Mouse (Mus musculus) MEL (cell line): ENCODE data around the gene Cnpy3. TPM values are rescaled to one million over a fixed set of nuclear protein-coding genes. Genes with fewer than 3 reads are reported as not detected.

Experiments used
- DNase-seq: peaks from one replicate; pipeline ENCODE4 v3.0.0; 2011; ENCODE audit warnings: low read depth, low spot score
- H3K27ac ChIP-seq: 2 replicates; pipeline ENCODE4 v1.5.1; 2012; ENCODE audit warnings: low read depth, mild to moderate bottlenecking, control low read depth, low read length, moderate library complexity; ENCODE audit not compliant: control insufficient read depth
- H3K27me3 ChIP-seq, 2 experiments: fragments of 150-350 bp in 1 of 2; sonication (generic) in 1 of 2; 2 replicates each; pipeline ENCODE4 v1.6.1; 2012; ENCODE audit warnings: low read length in 2 of 2, mild to moderate bottlenecking in 2 of 2, improper control_type of control experiment in 1 of 2, moderate library complexity in 1 of 2; ENCODE audit not compliant: insufficient read depth in 2 of 2, control insufficient read depth in 1 of 2
- H3K36me3 ChIP-seq, 2 experiments: 2 replicates each; pipeline ENCODE4 v1.6.1; 2012 to 2014; ENCODE audit warnings: low read length in 2 of 2, improper control_type of control experiment in 1 of 2, inconsistent platforms in 1 of 2, mild to moderate bottlenecking in 1 of 2; ENCODE audit not compliant: insufficient read depth in 2 of 2, control insufficient read depth in 1 of 2
- H3K4me1 ChIP-seq, 2 experiments: fragments of 150-350 bp in 1 of 2; sonication (generic) in 1 of 2; 2 replicates each; pipeline ENCODE4 v1.6.1; 2012; ENCODE audit warnings: low read length in 2 of 2, improper control_type of control experiment in 1 of 2, mild to moderate bottlenecking in 1 of 2; ENCODE audit not compliant: insufficient read depth in 2 of 2, control insufficient read depth in 1 of 2
- H3K4me3 ChIP-seq, 2 experiments: fragments of 150-350 bp in 1 of 2; sonication (generic) in 1 of 2; 2 replicates each; pipeline ENCODE4 v1.5.1; 2012; ENCODE audit warnings: low read depth in 2 of 2, low read length in 2 of 2, mild to moderate bottlenecking in 2 of 2, moderate library complexity in 2 of 2, control low read depth in 1 of 2, improper control_type of control experiment in 1 of 2; ENCODE audit not compliant: control insufficient read depth in 1 of 2, insufficient read depth in 1 of 2
- H3K79me2 ChIP-seq: 2 replicates; pipeline ENCODE4 v1.6.1; 2012; ENCODE audit warnings: mild to moderate bottlenecking, low read length, moderate library complexity; ENCODE audit not compliant: control insufficient read depth, poor library complexity, insufficient read depth
- H3K9ac ChIP-seq: 2 replicates; pipeline ENCODE4 v1.6.1; 2012; ENCODE audit warnings: low read depth, mild to moderate bottlenecking, control low read depth, low read length, moderate library complexity; ENCODE audit not compliant: control insufficient read depth, poor library complexity, severe bottlenecking
- H3K9me3 ChIP-seq: fragments of 150-350 bp; sonication (generic); replicated peaks from 2 replicates; pipeline ENCODE4 v1.6.1; 2012; ENCODE audit warnings: mild to moderate bottlenecking, low read length, improper control_type of control experiment, moderate library complexity; ENCODE audit not compliant: insufficient read depth
- BHLHE40 ChIP-seq: IDR thresholded peaks from 2 replicates; pipeline ENCODE4 v1.6.1; 2012; ENCODE audit warnings: low read depth, mild to moderate bottlenecking, inconsistent platforms, low read length, improper control_type of control experiment, borderline replicate concordance
- CHD1 ChIP-seq: IDR thresholded peaks from 2 replicates; pipeline ENCODE4 v1.6.1; 2012; ENCODE audit warnings: low read depth, mild to moderate bottlenecking, inconsistent platforms, low read length, improper control_type of control experiment
- CTCF ChIP-seq, 3 experiments: IDR thresholded peaks in 2 of 3; conservative IDR thresholded peaks in 1 of 3; 2 replicates each; pipeline ENCODE4 v1.5.1; 2011 to 2012; ENCODE audit warnings: low read length in 3 of 3, low read depth in 2 of 3, mild to moderate bottlenecking in 2 of 3, improper control_type of control experiment in 1 of 3, inconsistent platforms in 1 of 3, mixed read lengths in 1 of 3, moderate library complexity in 1 of 3; ENCODE audit not compliant: control insufficient read depth in 1 of 3, insufficient read depth in 1 of 3, poor library complexity in 1 of 3, severe bottlenecking in 1 of 3
- GABPA ChIP-seq: IDR thresholded peaks from 2 replicates; pipeline ENCODE4 v1.6.1; 2012; ENCODE audit warnings: low read depth, mild to moderate bottlenecking, inconsistent platforms, low read length, improper control_type of control experiment, moderate library complexity
- GATA1 ChIP-seq: IDR thresholded peaks from 2 replicates; pipeline ENCODE4 v1.6.1; 2011; ENCODE audit warnings: low read depth, low read length, improper control_type of control experiment
- HCFC1 ChIP-seq: IDR thresholded peaks from 2 replicates; pipeline ENCODE4 v1.6.1; 2012; ENCODE audit warnings: low read depth, mild to moderate bottlenecking, inconsistent platforms, low read length, improper control_type of control experiment, moderate library complexity
- MAZ ChIP-seq: IDR thresholded peaks from 2 replicates; pipeline ENCODE4 v1.6.1; 2012; ENCODE audit warnings: low read depth, mild to moderate bottlenecking, inconsistent platforms, low read length, improper control_type of control experiment
- MXI1 ChIP-seq: IDR thresholded peaks from 2 replicates; pipeline ENCODE4 v1.6.1; 2011; ENCODE audit warnings: mild to moderate bottlenecking, low read depth, low read length, improper control_type of control experiment
- MYB ChIP-seq: IDR thresholded peaks from 2 replicates; pipeline ENCODE4 v1.6.1; 2011; ENCODE audit warnings: mild to moderate bottlenecking, low read depth, low read length, improper control_type of control experiment
- POLR2A ChIP-seq, 2 experiments: IDR thresholded peaks; 2 replicates each; pipeline ENCODE4 v1.6.1; 2011 to 2012; ENCODE audit warnings: low read length in 2 of 2, mild to moderate bottlenecking in 2 of 2, control low read depth in 1 of 2, improper control_type of control experiment in 1 of 2, low read depth in 1 of 2, moderate library complexity in 1 of 2; ENCODE audit not compliant: control insufficient read depth in 1 of 2, insufficient read depth in 1 of 2, poor library complexity in 1 of 2
- POLR2AphosphoS2 ChIP-seq: IDR thresholded peaks from 2 replicates; pipeline ENCODE4 v1.6.1; 2011; ENCODE audit warnings: low read length, improper control_type of control experiment
- RAD21 ChIP-seq: IDR thresholded peaks from 2 replicates; pipeline ENCODE4 v1.6.1; 2011; ENCODE audit warnings: mild to moderate bottlenecking, low read depth, low read length, improper control_type of control experiment
- RCOR1 ChIP-seq: IDR thresholded peaks from 2 replicates; pipeline ENCODE4 v1.6.1; 2012; ENCODE audit warnings: low read depth, mild to moderate bottlenecking, inconsistent platforms, low read length, improper control_type of control experiment
- SMC3 ChIP-seq: IDR thresholded peaks from 2 replicates; pipeline ENCODE4 v1.6.1; 2011; ENCODE audit warnings: low read depth, low read length, improper control_type of control experiment
- TBP ChIP-seq: IDR thresholded peaks from 2 replicates; pipeline ENCODE4 v1.8.0; 2011; ENCODE audit warnings: low read depth, low read length, improper control_type of control experiment
- ZNF384 ChIP-seq: IDR thresholded peaks from 2 replicates; pipeline ENCODE4 v1.6.1; 2012; ENCODE audit warnings: low read depth, mild to moderate bottlenecking, inconsistent platforms, low read length, improper control_type of control experiment
- polyA plus RNA-seq, 2 experiments: library from polyadenylated mRNA; stranded (reverse) in 1 of 2; unstranded in 1 of 2; fragments of >175 nt in 1 of 2; fragments of >200 nt in 1 of 2; gene quantifications; 2 replicates each; pipeline versions ENCODE4 v1.2.1 to v1.2.4; 2012; ENCODE audit warnings: low replicate concordance in 2 of 2, low read depth in 1 of 2; ENCODE audit not compliant: insufficient read length in 2 of 2, insufficient read depth in 1 of 2, missing spikeins in 1 of 2
- total RNA-seq: library from RNA; depleted of rRNA; stranded (reverse); fragments of 300-350 nt; gene quantifications from 2 replicates; pipeline ENCODE4 v1.2.3, GENCODE M21; 2012

The Cnpy3 gene
- total and polyA plus RNA-seq, 3 experiments: 61.4 to 90.2 TPM; not detected in 1

DNA sequence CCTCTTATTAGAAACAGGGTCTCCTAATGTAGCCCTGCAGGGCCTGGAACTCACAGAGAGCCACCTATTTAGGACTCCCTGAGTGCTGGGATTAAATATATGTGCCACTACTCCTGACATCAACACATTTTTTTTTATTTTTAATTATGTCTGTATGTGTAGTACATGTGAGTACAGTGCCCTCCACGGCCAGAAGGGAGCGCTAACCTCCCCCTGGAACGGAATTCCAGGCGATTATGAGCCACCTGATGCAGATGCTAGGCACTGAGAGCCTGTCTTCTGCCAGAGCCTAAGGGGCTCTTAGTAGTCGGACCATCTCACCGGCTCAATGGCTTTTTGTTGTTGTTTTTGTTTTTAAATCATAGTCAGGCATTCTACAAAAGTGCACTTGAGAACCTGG lies 24.0 kb downstream of the Cnpy3 start:
- DNase-seq: peak; percentile 41
- Histone ChIP-seq H3K9me3 (no peaks in the 10 kb centered on the region), H3K27ac (no peak overlapping the region), H3K36me3 (no peaks in the 10 kb centered on the region), H3K27me3 (no peaks in the 10 kb centered on the region), H3K9ac (no peak overlapping the region), H3K4me3 (no peak overlapping the region), H3K79me2 (no peaks in the 10 kb centered on the region), H3K4me1 (no peaks in the 10 kb centered on the region)
- TF ChIP-seq ZNF384: peak; percentile 58; the same call in 1 of the 2 replicates
- TF ChIP-seq SMC3: peak; percentile 55
- TF ChIP-seq MXI1: no peak
- TF ChIP-seq CTCF (IDR thresholded peaks at IDR 0.05 in 2 of 3, conservative IDR thresholded peaks at IDR 0.05 in 1 of 3; ENCODE audit: control insufficient read depth in 1 of 3, insufficient read depth in 1 of 3, low read depth in 2 of 3, low read length in 3 of 3, poor library complexity in 1 of 3, severe bottlenecking in 1 of 3): peak; percentile 54 to 59 (median 54)
- peak; percentile 31 for TF ChIP-seq RAD21
- TF ChIP-seq POLR2A (IDR thresholded peaks at IDR 0.05; ENCODE audit: control insufficient read depth in 1 of 2, insufficient read depth in 1 of 2, low read depth in 1 of 2, low read length in 2 of 2, poor library complexity in 1 of 2): no peak

DNA sequence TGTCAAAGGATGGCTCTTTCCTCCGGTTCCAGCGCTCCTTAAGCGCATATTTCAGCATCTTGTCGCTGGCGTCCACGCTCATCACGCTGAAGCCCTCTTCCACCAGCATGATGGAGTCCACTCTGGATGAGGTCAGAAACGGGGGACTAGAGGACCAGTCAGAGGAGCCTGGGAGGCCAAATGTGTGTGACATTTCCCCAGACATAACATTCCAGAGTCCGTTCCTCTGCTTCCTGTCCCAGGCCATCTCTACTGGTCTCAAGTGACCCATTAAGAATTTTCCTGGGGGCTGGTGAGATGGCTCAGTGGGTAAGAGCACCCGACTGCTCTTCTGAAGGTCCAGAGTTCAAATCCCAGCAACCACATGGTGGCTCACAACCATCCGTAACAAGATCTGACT lies 24.7 kb downstream of the Cnpy3 start:
- no peaks in the 10 kb centered on the region for H3K27me3 ChIP-seq
- no peak for TF ChIP-seq POLR2AphosphoS2
- 0 out of 2 replicates have a peak, but pooled peaks have one; percentile 62 for TF ChIP-seq TBP
- no peak overlapping the region for H3K9ac ChIP-seq

DNA sequence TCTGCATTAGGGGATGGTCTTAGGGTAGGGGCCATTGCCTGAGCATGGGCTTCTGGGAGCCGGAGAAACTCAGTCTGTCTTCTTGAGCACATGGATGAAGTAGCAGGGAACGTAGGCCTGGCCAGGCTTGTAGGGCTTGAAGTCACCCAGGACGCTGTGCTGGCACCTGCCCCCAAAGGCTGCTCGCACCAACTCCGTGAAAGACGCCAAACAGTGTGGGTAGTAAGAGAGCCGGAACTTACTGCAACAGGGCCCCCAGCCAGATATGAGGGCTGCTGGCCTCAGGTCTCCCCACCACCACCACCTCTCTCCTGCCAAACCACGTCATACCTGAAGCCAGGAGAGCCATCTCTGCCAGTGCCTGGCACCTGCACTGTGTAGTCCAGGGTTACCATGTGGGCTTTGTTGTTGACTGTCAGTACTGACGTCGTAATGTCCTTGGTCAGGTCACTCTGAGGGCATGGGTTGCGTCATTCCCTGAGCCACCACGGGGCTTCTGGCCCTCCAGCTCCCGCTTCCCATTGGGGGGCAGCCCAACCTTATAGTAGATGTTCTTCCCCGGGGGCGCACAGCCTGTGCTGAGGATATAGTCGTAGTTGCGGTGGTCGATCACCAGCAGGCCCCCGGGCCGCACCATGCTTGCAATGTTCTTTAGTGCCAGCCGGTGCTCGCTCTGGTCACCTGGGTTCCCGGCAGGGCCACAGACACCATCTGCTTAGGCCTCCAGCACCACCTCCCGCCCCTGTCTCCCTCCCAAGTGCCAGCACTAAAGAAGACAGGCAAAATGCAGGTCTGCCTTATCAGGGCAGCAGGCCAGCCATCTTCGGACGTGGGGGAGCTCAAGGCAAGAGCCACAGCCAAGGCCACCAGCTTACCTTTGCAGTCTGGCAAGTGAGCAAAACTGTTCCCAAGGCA lies 26.0 kb downstream of the Cnpy3 start:
- DNase-seq: no peak
- no peaks in the 10 kb centered on the region for H3K9me3 ChIP-seq
- H3K4me1 ChIP-seq: no peaks in the 10 kb centered on the region
- TF ChIP-seq HCFC1 (no peak), MXI1 (no peak), RAD21 (no peak), RCOR1 (no peak), MYB (no peak), CHD1 (no peak), GABPA (no peak), CTCF (IDR thresholded peaks at IDR 0.05 in 2 of 3, conservative IDR thresholded peaks at IDR 0.05 in 1 of 3; ENCODE audit: control insufficient read depth in 1 of 3, insufficient read depth in 1 of 3, low read depth in 2 of 3, low read length in 3 of 3, poor library complexity in 1 of 3, severe bottlenecking in 1 of 3) (no peak), BHLHE40 (no peak), MAZ (no peak), POLR2AphosphoS2 (no peak), GATA1 (no peak), SMC3 (no peak)
- H3K27ac ChIP-seq: no peak overlapping the region
- H3K4me3 ChIP-seq: no peak overlapping the region
- H3K36me3 ChIP-seq: no peaks in the 10 kb centered on the region
- no peak overlapping the region for H3K9ac ChIP-seq
- H3K79me2 ChIP-seq: no peaks in the 10 kb centered on the region
- H3K27me3 ChIP-seq: no peaks in the 10 kb centered on the region

More for the DNA sequence above, 24.7 kb downstream of the Cnpy3 start:
- Histone ChIP-seq H3K4me3 (no peak overlapping the region), H3K79me2 (no peaks in the 10 kb centered on the region), H3K9me3 (no peaks in the 10 kb centered on the region), H3K4me1 (no peaks in the 10 kb centered on the region), H3K27ac (no peak overlapping the region), H3K36me3 (no peaks in the 10 kb centered on the region)
- DNase-seq: no peak
